Mouse (Mus musculus): ENCODE measurements around the gene Zfp428.
A peak's percentile ranks its signal among the peaks of the same experiment; 100 is the strongest.
"Not testable (repeated sequence)": the region's sequence is repeated elsewhere in the genome, so short reads cannot be mapped to it uniquely, and the experiment has no call there.

Zfp428 gene

DNA sequence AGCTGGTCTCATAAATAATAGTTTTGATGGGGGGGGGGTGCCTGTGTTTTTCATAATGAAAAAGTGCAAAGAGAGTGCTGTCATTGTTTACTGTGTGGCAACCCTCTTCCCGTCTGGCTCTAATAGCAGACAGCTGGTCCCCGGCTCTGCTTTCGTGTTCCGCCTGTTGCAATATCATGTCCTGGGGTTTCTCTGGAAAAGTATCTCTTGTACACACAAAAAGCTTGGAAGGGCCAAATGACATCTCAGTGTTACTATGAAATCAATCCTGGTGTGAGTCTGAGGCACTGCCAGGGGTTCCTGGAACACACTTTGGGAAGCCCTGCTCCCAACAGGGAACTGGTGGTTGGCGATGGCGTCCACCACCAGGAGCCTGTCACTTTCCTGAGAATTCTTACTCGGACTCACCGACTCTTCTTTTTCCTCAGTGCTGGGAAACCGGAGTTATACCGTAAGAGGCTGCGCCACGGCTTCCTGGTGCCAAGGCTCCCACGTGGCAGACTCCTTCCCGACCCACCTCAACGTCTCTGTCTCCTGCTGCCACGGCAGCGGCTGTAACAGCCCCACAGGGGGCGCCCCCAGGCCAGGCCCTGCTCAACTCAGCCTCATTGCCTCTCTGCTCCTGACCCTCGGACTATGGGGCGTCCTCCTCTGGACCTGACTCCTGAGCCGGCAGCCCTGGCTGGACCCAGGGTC, 31.8 kb upstream of the Zfp428 start:
- no peak for DNase-seq (ENCODE audit: low read depth, low spot score)
- no peaks in the 10 kb centered on the region for H3K27me3 ChIP-seq (ENCODE audit: control insufficient read depth, insufficient read depth, low read length, poor library complexity, severe bottlenecking)
- peaks cover 19% of the 10 kb centered on the region for H3K36me3 ChIP-seq (ENCODE audit: control insufficient read depth, insufficient read depth, low read length, poor library complexity, severe bottlenecking)

- DNase-seq (ENCODE audit: low read depth, low spot score): no peak
- Histone ChIP-seq H3K27me3 (ENCODE audit: control insufficient read depth, insufficient read depth, low read length, poor library complexity, severe bottlenecking) (no peaks in the 10 kb centered on the region), H3K36me3 (ENCODE audit: control insufficient read depth, insufficient read depth, low read length, poor library complexity, severe bottlenecking) (peaks cover 19% of the 10 kb centered on the region)
These were observed 30.5 kb upstream of the Zfp428 start for GRCm38 (mm10) chr7:24476338-24476737.

DNA sequence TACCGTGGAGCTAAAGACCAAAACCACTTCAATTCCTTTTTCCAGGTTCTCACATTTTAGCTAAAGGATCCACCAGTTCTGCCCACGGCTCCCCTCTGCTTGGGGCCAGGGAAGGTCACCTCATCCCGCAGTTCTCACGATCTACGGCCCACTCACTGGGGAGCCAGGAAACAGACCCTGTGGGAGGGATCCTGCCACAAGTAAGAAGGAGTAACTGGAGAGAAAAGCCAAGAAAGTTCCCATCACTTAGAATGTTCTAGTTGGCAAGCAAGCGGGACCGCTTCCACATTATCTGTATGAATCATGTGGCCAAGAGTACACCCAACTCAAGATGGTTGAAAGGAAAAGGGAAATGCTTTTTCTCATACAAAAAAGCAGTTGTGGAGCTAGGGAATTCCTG, 29.9 kb upstream of the Zfp428 start:
- DNase-seq (ENCODE audit: low read depth, low spot score): no peak
- Histone ChIP-seq H3K27me3 (ENCODE audit: control insufficient read depth, insufficient read depth, low read length, poor library complexity, severe bottlenecking) (no peaks in the 10 kb centered on the region), H3K36me3 (ENCODE audit: control insufficient read depth, insufficient read depth, low read length, poor library complexity, severe bottlenecking) (peaks cover 19% of the 10 kb centered on the region)

GRCm38 (mm10) chr7:24478911-24479310, 27.9 kb upstream of the Zfp428 start:
- no peaks in the 10 kb centered on the region for H3K27me3 ChIP-seq (ENCODE audit: control insufficient read depth, insufficient read depth, low read length, poor library complexity, severe bottlenecking)
- DNase-seq (ENCODE audit: low read depth, low spot score): no peak
- H3K36me3 ChIP-seq (ENCODE audit: control insufficient read depth, insufficient read depth, low read length, poor library complexity, severe bottlenecking): peaks cover 13% of the 10 kb centered on the region

DNA sequence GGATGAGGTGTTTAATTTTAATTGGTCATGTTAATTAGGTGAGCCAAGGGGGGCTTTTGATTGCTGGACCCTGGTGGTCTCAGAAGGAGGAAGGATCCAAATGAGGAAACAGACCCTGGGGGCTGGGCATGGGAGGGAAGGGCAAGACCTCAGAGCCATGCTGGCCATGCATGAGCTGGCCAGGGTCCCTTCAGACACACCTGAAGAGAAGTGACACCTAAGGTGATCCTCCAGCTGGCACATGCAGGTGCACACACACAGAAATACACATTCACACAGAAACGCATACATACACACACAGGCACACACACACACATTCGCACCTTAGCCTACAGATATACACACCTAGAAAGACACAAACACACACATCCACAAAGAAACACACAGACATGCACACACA, 27.1 kb upstream of the Zfp428 start:
- Histone ChIP-seq H3K36me3 (ENCODE audit: control insufficient read depth, insufficient read depth, low read length, poor library complexity, severe bottlenecking) (peaks cover 9% of the 10 kb centered on the region), H3K27me3 (ENCODE audit: control insufficient read depth, insufficient read depth, low read length, poor library complexity, severe bottlenecking) (no peaks in the 10 kb centered on the region)
- DNase-seq (ENCODE audit: low read depth, low spot score): no peak

- Histone ChIP-seq H3K36me3 (ENCODE audit: control insufficient read depth, insufficient read depth, low read length, poor library complexity, severe bottlenecking) (peaks cover 3% of the 10 kb centered on the region), H3K27me3 (ENCODE audit: control insufficient read depth, insufficient read depth, low read length, poor library complexity, severe bottlenecking) (no peaks in the 10 kb centered on the region)
- DNase-seq (ENCODE audit: low read depth, low spot score): no peak
These were observed 26.5 kb upstream of the Zfp428 start for GRCm38 (mm10) chr7:24480121-24480941.

DNA sequence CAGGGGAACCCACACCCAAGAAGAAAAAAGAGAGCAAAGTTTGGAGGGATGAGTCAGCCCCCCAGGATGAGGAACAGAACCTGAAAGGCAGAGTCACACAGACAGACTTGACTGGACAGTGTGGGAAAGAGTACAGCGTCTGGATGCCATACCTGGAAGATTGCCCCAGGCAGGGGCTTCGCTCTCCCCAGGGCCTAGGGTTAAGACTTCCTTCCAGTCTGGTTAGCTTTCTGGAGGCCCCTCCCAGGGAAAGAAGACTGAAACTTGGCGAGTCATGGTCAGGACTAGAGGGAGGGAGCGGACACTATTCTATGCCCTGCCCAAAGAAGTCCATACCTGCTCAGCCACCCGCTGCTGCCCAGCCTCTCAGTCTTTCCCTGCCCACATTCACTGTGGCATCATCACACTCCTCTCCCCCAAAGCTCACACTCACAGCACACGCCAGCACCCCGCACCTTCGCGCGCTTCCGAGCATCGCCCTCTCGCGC, 25.8 kb upstream of the Zfp428 start:
- no peak for DNase-seq (ENCODE audit: low read depth, low spot score)
- peaks cover 2% of the 10 kb centered on the region for H3K36me3 ChIP-seq (ENCODE audit: control insufficient read depth, insufficient read depth, low read length, poor library complexity, severe bottlenecking)
- no peaks in the 10 kb centered on the region for H3K27me3 ChIP-seq (ENCODE audit: control insufficient read depth, insufficient read depth, low read length, poor library complexity, severe bottlenecking)

GRCm38 (mm10) chr7:24481474-24482207, 25.2 kb upstream of the Zfp428 start, which contains the start of gene Cadm4:
TSS of gene Cadm4 (plus strand) at chr7:24482023.
- peak; percentile 89 for DNase-seq (ENCODE audit: low read depth, low spot score)
- Histone ChIP-seq H3K36me3 (ENCODE audit: control insufficient read depth, insufficient read depth, low read length, poor library complexity, severe bottlenecking) (no peaks in the 10 kb centered on the region), H3K27me3 (ENCODE audit: control insufficient read depth, insufficient read depth, low read length, poor library complexity, severe bottlenecking) (no peaks in the 10 kb centered on the region)

DNA sequence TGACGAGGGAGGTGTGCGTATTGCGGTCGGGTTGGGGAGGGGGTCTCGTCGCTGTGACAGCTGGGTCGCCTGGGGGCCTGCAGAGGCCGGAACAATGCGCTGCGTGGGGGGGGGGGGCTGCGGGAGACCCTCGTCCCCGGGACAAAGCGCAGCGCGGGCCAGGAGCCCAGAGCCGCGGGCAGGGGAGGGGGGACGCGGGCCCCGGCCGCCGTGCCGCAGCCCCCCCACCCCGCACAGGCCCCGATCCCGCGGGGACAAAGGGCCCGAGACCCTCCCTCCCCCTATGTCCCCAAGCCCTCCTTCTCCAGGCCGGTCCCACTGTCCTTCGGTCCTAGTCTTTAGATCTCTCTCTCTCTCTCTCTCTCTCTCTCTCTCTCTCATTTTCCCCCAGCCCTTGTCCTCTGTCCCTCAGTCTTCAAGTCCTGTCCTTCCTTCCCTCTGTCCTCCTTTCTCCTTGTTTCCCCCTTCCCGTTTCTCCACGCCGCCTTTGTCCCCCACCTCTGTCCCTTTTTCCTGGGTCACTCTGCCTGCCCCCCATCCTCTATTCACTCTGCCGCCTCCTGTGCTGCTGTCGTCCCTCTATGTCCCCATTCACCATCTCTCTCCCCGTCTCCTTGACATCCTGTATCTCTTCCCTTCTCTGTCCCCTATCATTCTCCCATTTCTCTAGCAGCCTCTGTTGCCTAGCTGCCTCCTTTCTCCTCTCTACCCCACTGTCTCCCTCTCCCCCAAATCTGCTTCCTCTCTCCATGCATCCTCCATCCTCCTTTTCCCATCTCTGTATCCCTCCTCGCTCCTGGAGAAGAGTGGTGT, 24.4 kb upstream of the Zfp428 start:
- no peaks in the 10 kb centered on the region for H3K27me3 ChIP-seq (ENCODE audit: control insufficient read depth, insufficient read depth, low read length, poor library complexity, severe bottlenecking)
- DNase-seq (ENCODE audit: low read depth, low spot score): no peak
- H3K36me3 ChIP-seq (ENCODE audit: control insufficient read depth, insufficient read depth, low read length, poor library complexity, severe bottlenecking): no peaks in the 10 kb centered on the region

DNA sequence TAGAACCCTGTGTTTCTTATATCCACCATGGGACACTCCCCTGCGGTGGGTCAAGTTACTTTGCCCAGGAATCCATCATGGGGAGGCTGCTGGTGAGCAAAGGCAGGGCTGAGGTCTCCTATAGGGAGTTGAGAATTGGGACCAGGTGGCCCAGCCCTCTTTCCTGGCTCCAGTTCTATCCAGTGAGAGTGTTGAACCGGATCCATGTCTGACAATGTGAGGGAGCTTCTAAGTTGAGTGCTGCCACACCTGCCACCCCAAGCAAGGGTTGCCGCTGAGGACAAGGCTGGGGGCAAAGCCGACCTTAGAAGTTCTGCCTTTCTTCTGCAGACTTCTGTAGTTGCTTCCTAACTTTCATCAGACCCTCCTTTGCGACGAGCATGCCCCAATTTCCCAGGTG, 23.5 kb upstream of the Zfp428 start:
- H3K36me3 ChIP-seq (ENCODE audit: control insufficient read depth, insufficient read depth, low read length, poor library complexity, severe bottlenecking); H3K27me3 ChIP-seq (ENCODE audit: control insufficient read depth, insufficient read depth, low read length, poor library complexity, severe bottlenecking); DNase-seq (ENCODE audit: low read depth, low spot score): not testable (repeated sequence)

DNA sequence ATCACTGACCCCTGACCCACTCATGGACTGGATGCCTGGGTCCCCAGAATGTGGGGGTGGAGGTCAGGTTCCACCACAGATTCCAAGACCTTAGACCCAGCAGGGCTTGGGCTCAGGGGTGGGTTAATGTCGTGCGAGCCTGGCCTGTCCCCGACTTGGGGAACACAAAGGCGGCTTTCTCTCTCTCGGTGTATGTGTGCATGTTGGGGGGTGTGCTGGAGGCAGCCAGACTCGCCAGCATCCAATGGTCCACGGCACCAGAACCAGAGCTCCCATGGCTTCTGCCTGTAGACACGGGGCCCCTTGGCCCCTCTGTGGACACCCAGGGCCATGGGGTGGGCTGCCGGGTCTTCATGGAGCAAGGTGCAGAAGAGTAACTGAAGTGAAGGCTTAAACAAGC, 21.3 kb upstream of the Zfp428 start:
- Histone ChIP-seq H3K36me3 (ENCODE audit: control insufficient read depth, insufficient read depth, low read length, poor library complexity, severe bottlenecking) (no peaks in the 10 kb centered on the region), H3K27me3 (ENCODE audit: control insufficient read depth, insufficient read depth, low read length, poor library complexity, severe bottlenecking) (no peaks in the 10 kb centered on the region; the same call in 1 of the 2 replicates)
- no peak for DNase-seq (ENCODE audit: low read depth, low spot score)

DNA sequence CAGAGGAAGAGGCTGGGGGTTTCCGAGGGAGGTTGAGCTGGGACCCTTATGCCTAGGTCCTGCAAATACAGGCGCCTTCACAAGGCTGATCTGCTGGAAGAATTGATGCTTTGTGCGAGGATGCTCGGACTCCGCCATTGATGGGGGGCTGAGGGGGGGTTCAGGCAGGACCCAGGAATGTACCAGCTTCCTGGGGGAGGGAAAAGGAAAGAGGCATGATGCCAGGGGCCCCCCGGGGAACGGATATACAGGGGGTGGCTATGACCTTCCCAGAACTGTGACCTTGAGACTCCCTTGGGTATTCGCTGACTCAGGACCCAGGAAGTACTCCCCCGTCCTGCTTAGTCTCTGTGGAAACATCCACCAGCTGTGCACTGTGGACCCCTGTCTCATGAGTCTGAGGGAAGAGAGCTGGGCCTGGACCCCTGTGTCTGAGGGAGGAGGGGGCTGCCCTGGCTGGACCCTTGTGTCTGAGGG, 20.1 kb upstream of the Zfp428 start:
- no peaks in the 10 kb centered on the region; the same call in 1 of the 2 replicates for H3K27me3 ChIP-seq (ENCODE audit: control insufficient read depth, insufficient read depth, low read length, poor library complexity, severe bottlenecking)
- no peak for DNase-seq (ENCODE audit: low read depth, low spot score)
- no peaks in the 10 kb centered on the region for H3K36me3 ChIP-seq (ENCODE audit: control insufficient read depth, insufficient read depth, low read length, poor library complexity, severe bottlenecking)

DNA sequence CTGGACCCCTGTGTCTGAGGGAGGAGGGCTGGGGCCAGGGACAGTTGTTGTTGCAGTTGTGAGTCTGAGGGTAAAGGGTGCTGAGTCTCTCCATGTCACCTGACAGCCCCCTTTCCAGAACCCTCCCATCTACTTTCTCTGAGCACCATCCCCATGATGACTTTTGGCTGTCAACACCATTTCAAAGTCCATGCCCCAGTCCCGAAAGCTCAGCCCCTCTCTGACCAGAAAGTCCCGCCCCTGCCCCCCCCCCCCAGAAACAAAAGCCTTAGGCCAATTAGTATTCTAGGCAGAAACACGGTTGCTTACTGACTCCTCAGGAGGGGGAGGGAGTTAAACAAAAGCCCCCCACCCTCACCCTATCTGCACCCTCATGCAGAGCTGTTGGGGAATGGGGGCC, 19.4 kb upstream of the Zfp428 start:
- no peaks in the 10 kb centered on the region for H3K36me3 ChIP-seq (ENCODE audit: control insufficient read depth, insufficient read depth, low read length, poor library complexity, severe bottlenecking)
- no peak for DNase-seq (ENCODE audit: low read depth, low spot score)
- H3K27me3 ChIP-seq (ENCODE audit: control insufficient read depth, insufficient read depth, low read length, poor library complexity, severe bottlenecking): no peaks in the 10 kb centered on the region; the same call in 1 of the 2 replicates

- no peak for DNase-seq (ENCODE audit: low read depth, low spot score)
- H3K27me3 ChIP-seq (ENCODE audit: control insufficient read depth, insufficient read depth, low read length, poor library complexity, severe bottlenecking): no peaks in the 10 kb centered on the region; the same call in 1 of the 2 replicates
- H3K36me3 ChIP-seq (ENCODE audit: control insufficient read depth, insufficient read depth, low read length, poor library complexity, severe bottlenecking): no peaks in the 10 kb centered on the region
These were observed 18.5 kb upstream of the Zfp428 start for GRCm38 (mm10) chr7:24488303-24488702.
